Mouse (Mus musculus): ENCODE measurements around the gene Hoxc6. TPM values are rescaled to one million over a fixed set of nuclear protein-coding genes. Genes with fewer than 3 reads are reported as not detected.

Hoxc6 gene
- polyA plus RNA-seq, 1 experiment, result not detected

DNA sequence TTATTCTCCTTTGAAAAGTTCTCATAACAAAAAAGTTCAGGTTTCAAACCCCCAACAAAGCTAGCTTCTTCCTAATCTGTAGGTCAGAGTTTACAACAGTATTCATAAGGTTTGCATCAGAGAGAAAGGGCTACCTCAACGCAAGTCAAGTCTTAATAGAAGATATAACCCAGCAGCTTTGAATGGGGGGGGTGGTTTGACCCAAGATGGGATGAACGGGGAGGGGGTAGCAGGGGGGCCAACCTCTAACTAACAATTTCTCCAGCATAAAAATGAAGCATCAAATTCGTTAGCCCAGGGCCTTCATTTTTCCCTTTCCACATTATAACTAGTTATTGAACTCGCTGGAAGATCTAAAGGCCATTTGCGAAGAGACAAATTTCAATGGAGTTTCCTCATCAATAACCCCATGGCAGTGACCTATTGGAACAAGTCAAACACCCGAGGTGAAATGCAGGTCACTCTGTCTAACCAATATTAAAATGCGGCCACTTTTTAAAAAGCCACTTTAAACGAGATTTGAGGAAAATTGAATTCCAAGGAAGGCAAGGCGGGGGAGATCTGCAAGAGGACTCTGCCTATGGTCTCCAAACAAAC, 31.0 kb downstream of the Hoxc6 start:
- Histone ChIP-seq H3K4me1 (ENCODE audit: control insufficient read depth) (no peaks in the 10 kb centered on the region), H3K9me3 (ENCODE audit: control insufficient read depth, low read length) (no peaks in the 10 kb centered on the region; the same call in 1 of the 2 replicates), H3K36me3 (ENCODE audit: control insufficient read depth) (no peaks in the 10 kb centered on the region), H3K27me3 (ENCODE audit: control insufficient read depth) (peaks cover 100% of the 10 kb centered on the region), H3K4me3 (replicated peaks) (no peak overlapping the region)
- TF ChIP-seq GATA1 (IDR thresholded peaks at IDR 0.05; ENCODE audit: low read length), result no peak
- no peak for TF ChIP-seq TAL1 (IDR thresholded peaks at IDR 0.05; ENCODE audit: low read length)

DNA sequence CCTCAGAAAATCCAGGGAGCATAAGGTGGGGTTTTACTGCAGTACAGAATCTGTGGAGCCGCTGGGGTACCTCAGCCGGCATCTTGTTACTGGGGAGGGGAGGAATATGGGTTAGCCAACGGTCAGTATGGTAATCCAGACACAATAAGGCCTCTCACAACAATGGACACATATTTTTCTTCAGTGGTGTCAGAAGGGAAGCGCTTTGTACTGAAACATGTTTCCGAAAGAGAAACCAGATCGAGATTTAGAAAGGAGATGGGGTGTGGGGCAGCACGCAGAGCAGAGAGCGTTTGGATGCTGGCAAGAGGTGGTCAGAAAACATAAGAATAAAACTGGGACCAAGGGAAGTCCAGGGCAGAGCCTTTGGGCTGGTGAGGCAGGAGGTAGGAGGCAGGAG, 32.1 kb downstream of the Hoxc6 start:
- H3K9me3 ChIP-seq (ENCODE audit: control insufficient read depth, low read length), result no peaks in the 10 kb centered on the region; the same call in 1 of the 2 replicates
- H3K4me3 ChIP-seq (replicated peaks), result no peak overlapping the region
- H3K27me3 ChIP-seq (ENCODE audit: control insufficient read depth), result peaks cover 100% of the 10 kb centered on the region
- TF ChIP-seq TAL1 (IDR thresholded peaks at IDR 0.05; ENCODE audit: low read length), result no peak
- TF ChIP-seq GATA1 (IDR thresholded peaks at IDR 0.05; ENCODE audit: low read length), result no peak
- H3K4me1 ChIP-seq (ENCODE audit: control insufficient read depth), result no peaks in the 10 kb centered on the region
- no peaks in the 10 kb centered on the region for H3K36me3 ChIP-seq (ENCODE audit: control insufficient read depth)

DNA sequence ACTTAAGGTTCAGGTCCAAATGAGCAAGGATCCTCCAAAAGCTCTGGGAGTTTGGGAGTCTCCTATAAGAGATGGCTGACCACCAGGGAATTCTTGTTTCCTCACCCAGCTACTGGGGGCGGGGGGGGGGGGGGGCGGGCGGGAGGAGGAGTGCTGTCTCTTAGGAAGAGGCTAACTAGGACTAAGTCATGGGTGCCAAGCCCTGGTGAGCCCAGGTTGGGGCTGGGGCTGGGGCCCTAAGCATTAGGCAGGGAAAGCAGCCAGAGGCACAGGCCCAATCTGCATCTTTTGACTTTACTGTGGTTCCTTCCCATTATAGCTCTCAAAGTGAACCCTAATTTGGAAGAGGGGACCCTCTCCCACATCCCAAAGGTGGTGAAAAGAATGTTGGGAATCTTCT, 34.1 kb downstream of the Hoxc6 start:
- TF ChIP-seq GATA1 (IDR thresholded peaks at IDR 0.05; ENCODE audit: low read length), result no peak
- TF ChIP-seq TAL1 (IDR thresholded peaks at IDR 0.05; ENCODE audit: low read length), result no peak
- Histone ChIP-seq H3K4me1 (ENCODE audit: control insufficient read depth) (no peaks in the 10 kb centered on the region), H3K27me3 (ENCODE audit: control insufficient read depth) (peaks cover 100% of the 10 kb centered on the region), H3K9me3 (ENCODE audit: control insufficient read depth, low read length) (no peaks in the 10 kb centered on the region; the same call in 1 of the 2 replicates), H3K36me3 (ENCODE audit: control insufficient read depth) (no peaks in the 10 kb centered on the region), H3K4me3 (replicated peaks) (no peak overlapping the region)

DNA sequence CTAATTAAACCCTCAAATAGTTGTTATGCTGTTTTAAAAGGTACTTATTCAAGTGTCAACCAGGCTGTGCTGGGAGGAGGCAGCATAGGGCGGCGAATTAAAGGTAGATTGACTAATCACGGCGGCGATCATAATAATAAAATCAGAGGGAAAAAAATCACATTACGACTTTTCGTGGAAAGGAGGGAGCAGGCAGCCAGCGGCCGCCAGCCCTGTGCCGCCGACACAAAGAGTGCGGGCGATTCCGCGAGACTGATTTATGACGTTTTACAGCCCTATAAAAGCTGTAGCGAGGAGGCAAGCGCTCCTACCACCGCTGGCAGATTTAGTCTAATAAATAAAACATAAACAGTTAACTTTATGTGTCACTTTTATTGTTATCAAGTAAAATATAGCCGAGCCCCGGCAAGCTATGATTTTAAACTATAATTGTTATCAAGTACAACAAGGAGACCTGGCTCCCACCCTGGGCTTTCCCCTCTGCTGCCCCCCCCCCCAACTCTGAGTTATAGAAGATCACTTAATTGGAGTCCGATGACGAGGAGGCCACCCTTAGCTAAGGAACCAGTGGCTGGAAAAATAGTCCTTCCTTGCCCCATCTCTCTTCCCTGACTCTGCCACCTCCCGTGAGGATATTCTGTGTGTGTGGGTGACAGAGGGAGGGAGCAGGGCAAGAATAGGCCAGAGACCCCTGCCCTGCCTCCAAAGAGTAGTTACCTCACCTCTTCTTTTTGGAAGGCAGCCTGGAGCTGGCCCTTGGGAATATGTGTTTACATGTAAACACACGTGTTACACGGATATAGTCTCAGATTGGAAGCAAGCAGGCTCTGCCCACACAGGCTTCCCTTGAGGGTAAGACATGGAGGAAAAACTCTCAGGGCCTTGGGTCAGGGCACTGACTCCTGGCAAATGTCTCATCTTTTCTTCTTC, 34.9 kb downstream of the Hoxc6 start:
- TF ChIP-seq GATA1 (IDR thresholded peaks at IDR 0.05; ENCODE audit: low read length) (no peak), TAL1 (IDR thresholded peaks at IDR 0.05; ENCODE audit: low read length) (no peak)
- peaks cover 100% of the 10 kb centered on the region for H3K27me3 ChIP-seq (ENCODE audit: control insufficient read depth)
- no peaks in the 10 kb centered on the region for H3K36me3 ChIP-seq (ENCODE audit: control insufficient read depth)
- no peaks in the 10 kb centered on the region for H3K4me1 ChIP-seq (ENCODE audit: control insufficient read depth)
- no peak overlapping the region for H3K4me3 ChIP-seq (replicated peaks)
- H3K9me3 ChIP-seq (ENCODE audit: control insufficient read depth, low read length), result no peaks in the 10 kb centered on the region; the same call in 1 of the 2 replicates

DNA sequence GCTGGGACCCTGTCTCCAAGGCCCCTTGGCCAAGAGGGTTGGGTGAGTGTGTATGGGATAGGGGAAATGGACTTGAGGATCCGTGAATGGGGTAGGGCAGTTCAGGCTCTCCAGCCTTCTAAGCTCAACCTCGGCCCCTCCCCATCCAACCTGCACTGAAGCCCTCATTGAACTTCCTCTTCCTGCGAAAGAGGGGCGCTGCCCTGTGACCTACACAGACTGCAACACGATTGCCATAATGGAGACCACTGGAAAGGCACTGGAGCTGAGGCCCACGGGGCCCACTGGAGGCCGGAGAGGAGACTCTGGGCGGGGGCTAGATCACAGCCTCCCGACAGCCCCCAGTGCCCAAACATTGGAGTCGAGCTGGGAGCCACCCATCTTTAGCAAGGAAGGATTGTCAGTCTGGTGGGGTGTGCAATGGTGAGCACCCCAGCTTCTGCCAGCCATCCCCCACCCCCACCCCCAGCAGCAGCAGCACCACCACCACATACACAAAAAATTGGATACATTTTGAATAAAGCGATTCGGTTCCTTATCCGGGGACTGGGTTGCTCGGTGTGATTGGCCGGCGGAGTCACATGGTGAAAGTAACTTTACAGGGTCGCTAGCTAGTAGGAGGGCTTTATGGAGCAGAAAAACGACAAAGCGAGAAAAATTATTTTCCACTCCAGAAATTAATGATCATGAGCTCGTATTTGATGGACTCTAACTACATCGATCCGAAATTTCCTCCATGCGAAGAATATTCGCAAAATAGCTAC, 36.2 kb downstream of the Hoxc6 start:
- Histone ChIP-seq H3K4me1 (ENCODE audit: control insufficient read depth) (no peaks in the 10 kb centered on the region), H3K36me3 (ENCODE audit: control insufficient read depth) (no peaks in the 10 kb centered on the region), H3K9me3 (ENCODE audit: control insufficient read depth, low read length) (no peaks in the 10 kb centered on the region; the same call in 1 of the 2 replicates), H3K27me3 (ENCODE audit: control insufficient read depth) (peaks cover 100% of the 10 kb centered on the region), H3K4me3 (replicated peaks) (no peak overlapping the region)
- TF ChIP-seq TAL1 (IDR thresholded peaks at IDR 0.05; ENCODE audit: low read length), result no peak
- no peak for TF ChIP-seq GATA1 (IDR thresholded peaks at IDR 0.05; ENCODE audit: low read length)

DNA sequence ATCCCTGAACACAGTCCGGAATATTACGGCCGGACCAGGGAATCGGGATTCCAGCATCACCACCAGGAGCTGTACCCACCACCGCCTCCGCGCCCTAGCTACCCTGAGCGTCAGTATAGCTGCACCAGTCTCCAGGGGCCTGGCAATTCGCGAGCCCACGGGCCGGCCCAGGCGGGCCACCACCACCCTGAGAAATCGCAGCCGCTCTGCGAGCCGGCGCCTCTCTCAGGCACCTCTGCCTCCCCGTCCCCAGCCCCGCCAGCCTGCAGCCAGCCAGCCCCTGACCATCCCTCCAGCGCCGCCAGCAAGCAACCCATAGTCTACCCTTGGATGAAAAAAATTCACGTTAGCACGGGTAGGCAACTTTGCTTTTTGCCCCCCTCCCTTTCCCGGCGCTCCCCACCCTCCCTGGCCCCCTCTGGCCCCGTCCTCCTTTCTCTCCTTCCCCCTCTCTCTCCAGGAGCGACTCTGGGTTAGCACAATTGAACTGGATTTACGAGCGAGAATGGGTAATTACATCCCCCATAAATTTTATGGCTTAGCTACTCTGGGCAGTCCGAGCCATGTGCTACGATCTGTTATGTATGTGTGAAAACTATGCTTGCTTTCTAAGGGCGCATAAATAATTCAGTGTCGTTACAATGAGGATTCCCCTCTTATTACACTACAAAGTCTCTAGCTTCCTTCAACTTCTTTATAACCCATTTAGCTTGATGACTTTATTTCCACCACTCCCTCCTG, 36.9 kb downstream of the Hoxc6 start:
- Histone ChIP-seq H3K4me1 (ENCODE audit: control insufficient read depth) (no peaks in the 10 kb centered on the region), H3K9me3 (ENCODE audit: control insufficient read depth, low read length) (no peaks in the 10 kb centered on the region; the same call in 1 of the 2 replicates), H3K27me3 (ENCODE audit: control insufficient read depth) (peaks cover 100% of the 10 kb centered on the region), H3K4me3 (replicated peaks) (no peak overlapping the region), H3K36me3 (ENCODE audit: control insufficient read depth) (no peaks in the 10 kb centered on the region)
- no peak for TF ChIP-seq TAL1 (IDR thresholded peaks at IDR 0.05; ENCODE audit: low read length)
- TF ChIP-seq GATA1 (IDR thresholded peaks at IDR 0.05; ENCODE audit: low read length), result no peak

DNA sequence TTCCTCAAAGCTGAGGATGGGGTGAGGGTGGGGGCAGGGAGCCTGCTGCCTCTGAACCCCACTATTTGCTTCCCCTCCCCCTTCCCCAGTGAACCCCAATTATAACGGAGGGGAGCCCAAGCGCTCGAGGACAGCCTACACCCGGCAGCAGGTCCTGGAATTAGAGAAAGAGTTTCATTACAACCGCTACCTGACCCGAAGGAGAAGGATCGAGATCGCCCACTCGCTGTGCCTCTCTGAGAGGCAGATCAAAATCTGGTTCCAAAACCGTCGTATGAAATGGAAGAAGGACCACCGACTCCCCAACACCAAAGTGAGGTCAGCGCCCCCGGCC, 37.5 kb downstream of the Hoxc6 start:
- Histone ChIP-seq H3K4me3 (replicated peaks) (no peak overlapping the region), H3K9me3 (ENCODE audit: control insufficient read depth, low read length) (no peaks in the 10 kb centered on the region; the same call in 1 of the 2 replicates), H3K36me3 (ENCODE audit: control insufficient read depth) (no peaks in the 10 kb centered on the region), H3K4me1 (ENCODE audit: control insufficient read depth) (no peaks in the 10 kb centered on the region), H3K27me3 (ENCODE audit: control insufficient read depth) (peaks cover 100% of the 10 kb centered on the region)
- TF ChIP-seq GATA1 (IDR thresholded peaks at IDR 0.05; ENCODE audit: low read length) (no peak), TAL1 (IDR thresholded peaks at IDR 0.05; ENCODE audit: low read length) (no peak)

DNA sequence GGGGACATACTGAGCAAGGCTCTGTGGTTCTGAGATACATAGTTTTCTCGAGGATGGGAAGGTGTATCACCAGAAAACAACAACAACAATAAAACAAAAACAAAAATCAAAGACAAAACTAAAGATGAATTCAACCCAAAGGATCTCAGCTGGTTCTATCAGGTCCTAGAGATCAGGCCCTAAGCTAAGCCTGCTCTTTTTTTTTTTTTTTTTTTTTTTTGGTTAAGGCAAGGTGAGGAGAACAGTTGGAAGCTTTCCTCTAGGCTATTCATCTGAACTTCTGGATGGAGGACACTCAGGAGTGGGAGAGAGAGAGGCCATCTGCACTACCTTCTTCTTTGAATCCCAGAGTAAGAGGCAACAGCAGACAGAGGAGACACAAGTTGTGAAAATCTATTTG, 39.5 kb downstream of the Hoxc6 start:
- H3K4me3 ChIP-seq (replicated peaks), result no peak overlapping the region
- H3K27me3 ChIP-seq (ENCODE audit: control insufficient read depth), result peaks cover 100% of the 10 kb centered on the region
- no peaks in the 10 kb centered on the region; the same call in 1 of the 2 replicates for H3K9me3 ChIP-seq (ENCODE audit: control insufficient read depth, low read length)
- no peaks in the 10 kb centered on the region for H3K4me1 ChIP-seq (ENCODE audit: control insufficient read depth)
- TF ChIP-seq GATA1 (IDR thresholded peaks at IDR 0.05; ENCODE audit: low read length) (no peak), TAL1 (IDR thresholded peaks at IDR 0.05; ENCODE audit: low read length) (no peak)
- H3K36me3 ChIP-seq (ENCODE audit: control insufficient read depth), result no peaks in the 10 kb centered on the region
